Mouse (Mus musculus) left cerebral cortex, adult 9 months (tissue): ENCODE measurements at regions not wholly inside any gene's neighbourhood (a gene's known extent, or its start where the extent isn't known, plus 50 kb on each side); places are given as distances from the start of the nearest gene placed in this dataset.

ENCODE experiments used
- DNase-seq, 2 experiments: peaks; one replicate each; pipeline ENCODE4 v3.0.0; 2022; ENCODE audit warnings: low spot score in 2 of 2

DNA sequence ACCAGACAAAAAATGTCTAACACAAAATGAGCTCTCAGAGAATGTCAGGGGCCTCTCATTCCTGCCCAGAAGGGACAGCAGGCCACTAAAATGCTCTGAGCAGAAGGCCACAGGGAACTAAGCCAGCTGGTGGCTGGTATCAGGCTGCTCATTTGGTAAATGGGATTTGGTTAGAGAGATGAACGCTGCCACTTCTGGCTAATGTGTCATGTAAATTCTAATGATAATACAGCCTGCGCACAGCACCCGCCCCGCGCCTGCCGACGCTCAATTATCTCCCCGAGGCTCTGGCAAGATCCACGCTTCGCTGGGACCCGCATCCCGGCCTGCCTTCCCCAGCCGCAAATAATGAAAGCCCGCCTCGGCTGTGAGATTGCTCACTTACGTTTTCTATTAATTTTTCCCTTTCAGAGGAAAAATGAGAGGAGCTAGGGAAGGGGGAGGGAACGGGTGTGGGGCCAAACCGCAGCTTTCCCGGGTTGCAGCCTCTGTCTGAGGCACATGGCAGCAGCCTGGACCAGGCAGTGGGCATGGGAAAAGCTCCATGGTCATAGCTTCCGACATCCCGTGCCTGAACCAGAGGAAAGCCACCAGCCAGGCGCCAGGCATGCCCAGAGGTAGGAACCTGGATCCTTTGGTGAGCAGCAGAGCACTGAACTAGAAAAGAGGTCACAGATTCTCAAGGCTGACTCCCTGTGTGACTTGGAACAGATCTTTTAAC, 92.2 kb upstream of the Csf3r start:
- no peak for DNase-seq

DNA sequence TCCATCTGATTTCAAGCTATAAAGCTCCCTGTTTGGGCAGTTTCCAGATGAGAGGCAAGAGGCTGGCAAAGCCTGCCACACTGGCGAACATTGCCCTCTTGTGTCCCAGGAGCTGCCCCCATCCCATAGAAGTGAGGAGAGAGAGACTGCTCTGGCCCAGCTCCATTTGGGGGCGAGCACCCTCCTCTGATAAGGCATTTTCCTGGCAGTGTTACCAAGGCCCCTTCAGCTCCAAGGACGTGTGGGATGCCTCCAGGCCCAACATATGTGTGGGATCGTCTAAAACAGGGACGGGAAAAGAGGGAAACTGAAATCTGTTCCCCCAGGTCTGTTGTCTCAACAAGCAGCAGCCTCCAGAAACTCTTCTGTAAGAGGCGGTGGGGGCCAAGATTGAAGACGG, 88.0 kb upstream of the Csf3r start:
- DNase-seq: peak in 1 of 2 experiments; percentile 35

DNA sequence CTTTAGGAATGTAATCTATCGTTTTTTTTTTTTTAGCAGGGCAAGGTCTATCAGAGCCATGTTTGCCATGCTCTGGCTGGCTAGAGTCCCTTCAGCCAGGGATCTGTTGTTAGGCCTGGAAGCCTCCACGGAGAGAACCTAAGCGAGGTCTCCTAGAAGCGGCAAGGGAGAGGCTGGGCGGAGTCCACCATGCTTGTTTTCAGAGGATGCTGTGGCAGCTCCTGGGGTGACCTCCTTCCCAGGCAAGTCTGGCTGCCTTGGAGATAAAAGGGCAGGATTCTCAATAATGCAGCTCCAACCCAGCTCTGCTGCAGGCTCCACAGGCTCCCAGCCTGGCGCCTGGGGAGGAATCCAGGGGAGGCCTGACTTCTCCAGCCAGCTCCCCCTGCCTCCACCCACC, 86.2 kb upstream of the Csf3r start:
- no peak for DNase-seq

DNA sequence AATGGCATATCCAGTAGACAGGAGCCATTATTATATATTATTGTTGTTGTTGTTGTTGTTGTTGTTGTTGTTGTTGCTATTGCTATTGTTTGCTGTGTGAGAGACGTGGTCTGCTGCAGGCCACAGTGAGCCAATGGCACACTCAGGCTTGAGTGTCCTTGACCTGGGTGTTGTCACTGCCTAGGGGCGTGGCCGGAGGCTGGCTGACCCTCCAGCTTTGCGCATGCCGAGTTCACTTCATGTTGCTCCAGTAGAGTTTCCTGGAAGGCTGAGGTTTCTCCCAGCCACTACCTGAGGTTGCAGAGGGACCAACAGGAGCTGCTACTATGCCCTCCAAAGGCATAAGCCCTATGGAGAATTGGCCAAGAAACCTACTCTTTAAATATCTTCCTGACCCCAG, 83.1 kb upstream of the Csf3r start:
- no peak for DNase-seq

DNA sequence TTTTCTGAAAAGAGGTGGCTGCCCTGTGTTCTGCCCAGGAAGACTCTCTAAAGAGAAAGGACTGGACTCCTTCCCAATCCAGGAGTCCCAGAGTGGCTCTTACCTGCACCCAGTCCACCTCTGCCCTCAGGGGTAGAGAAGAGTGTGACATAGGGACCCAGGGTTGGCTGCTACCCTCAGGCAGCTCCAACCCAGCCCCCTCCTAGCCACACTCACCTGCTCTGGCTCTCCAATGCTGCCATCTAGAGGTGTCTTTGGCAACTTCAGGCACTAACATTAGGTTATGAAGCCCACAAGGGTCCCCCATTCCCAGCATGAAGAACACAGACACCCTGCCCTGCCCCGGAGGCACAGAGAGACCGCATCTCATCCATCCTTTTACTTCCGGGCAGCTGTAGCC, 82.4 kb upstream of the Csf3r start:
- peak in 1 of 2 experiments; percentile 69 for DNase-seq

DNA sequence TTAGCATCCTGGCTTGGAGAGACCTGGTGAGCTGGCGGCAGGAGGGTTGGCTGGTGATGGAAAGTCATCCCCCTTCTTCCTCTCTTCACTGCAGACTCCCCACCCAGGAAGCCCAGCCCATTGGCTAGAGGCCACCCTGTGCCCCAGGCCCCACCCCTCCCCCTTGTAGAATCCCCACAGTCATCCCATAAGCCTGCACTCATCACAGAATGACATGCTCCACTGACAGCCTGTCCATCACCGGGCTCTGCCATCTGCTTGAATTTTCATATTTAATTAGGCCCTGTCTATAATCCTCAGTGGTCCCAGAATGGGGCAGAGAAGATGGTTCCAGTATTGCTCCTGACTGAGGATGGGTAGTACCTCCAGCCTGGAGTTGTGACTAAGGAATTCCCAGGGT, 79.3 kb upstream of the Csf3r start:
- DNase-seq: no peak

DNA sequence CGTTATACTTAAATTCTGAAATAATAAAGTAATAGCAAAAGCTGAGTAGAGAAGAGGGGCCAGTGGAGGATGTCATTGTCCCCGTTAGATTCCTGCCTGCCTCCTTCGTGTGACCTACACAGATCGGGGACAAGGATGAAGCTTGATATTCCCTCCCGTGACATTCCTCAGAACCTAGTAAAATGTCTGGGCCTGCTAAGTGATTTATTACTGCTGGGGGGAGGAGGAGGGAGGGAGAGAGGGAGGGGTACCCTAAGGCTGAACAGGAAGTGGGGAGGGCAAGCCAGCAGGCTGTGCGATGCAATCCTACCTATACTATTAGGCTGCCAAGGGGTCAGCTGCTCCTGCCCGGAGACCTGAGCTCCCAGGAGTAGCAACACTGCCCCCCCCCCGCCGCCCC, 64.9 kb upstream of the Csf3r start:
- DNase-seq: no peak

DNA sequence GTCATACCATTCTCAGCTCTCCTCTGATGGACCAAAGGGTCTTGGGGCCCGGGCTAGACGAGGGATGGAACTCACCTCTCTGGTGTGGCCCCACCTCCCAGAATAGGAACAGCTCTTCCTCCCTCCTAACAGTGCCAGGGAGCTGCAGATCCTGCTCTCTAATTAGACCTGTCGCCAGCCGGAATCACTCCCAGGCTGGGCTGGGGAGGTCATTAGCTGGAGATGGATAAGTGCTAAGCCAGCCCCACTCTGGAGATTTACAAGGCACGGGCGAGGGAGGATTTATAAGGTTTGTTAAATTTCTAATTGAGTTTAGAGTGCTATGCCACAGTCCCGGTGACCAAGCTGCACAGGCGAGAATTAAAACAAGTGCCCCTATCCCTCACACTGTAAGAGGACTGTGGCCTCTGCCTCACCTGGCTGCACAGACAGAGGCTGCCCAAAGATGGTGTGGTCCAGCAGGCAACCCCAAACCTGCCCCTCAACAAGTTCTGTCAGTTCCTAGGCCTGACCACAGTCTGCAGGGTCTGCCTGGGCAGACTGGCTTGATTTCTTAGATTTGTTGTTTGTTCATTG, 63.6 kb upstream of the Csf3r start:
- DNase-seq: no peak

DNA sequence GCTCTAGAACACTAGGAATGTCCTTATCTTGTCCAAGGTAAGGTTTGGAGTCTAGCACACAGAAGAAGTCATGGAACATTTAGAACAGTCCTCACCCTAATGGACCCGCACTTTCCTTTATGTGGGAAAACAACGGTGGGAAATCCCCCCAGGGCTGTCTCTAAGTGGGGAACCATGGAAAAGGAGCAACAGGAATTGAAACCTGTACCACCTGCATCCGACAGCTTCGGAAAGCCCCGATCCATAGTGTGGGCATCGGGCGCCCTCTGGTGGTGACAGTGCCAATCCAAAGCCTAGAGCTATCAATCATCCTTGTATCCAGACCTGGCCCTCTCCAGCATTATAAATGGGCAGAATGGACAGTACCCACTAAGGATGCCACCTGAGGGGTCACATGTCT, 61.7 kb upstream of the Csf3r start:
- peak in 1 of 2 experiments; percentile 77 for DNase-seq
